Mouse (Mus musculus) small intestine, adult 2 months (tissue): ENCODE data around the gene Vmp1.

Source experiments
- CTCF ChIP-seq: fragments of 200-500 bp; IDR thresholded peaks from 2 replicates; pipeline ENCODE4 v1.5.1; 2012; ENCODE audit warnings: low read depth, mild to moderate bottlenecking, control low read depth, inconsistent platforms, low read length, moderate library complexity, mixed read lengths; ENCODE audit not compliant: insufficient replicate concordance, insufficient read length; ENCODE audit errors: extremely low read depth
- POLR2A ChIP-seq: fragments of 200-500 bp; IDR thresholded peaks from 2 replicates; pipeline ENCODE4 v1.6.1; 2012; ENCODE audit warnings: low read depth, mild to moderate bottlenecking, control low read depth, inconsistent platforms, low read length, moderate library complexity

- TF ChIP-seq CTCF (no peak), POLR2A (no peak)
These were observed 76.9 kb downstream of the Vmp1 start for GRCm38 (mm10) chr11:86606621-86607339.
